Mouse (Mus musculus) testis, adult 2 months (tissue): ENCODE data around the gene Kif22. TPM values are rescaled to one million over a fixed set of nuclear protein-coding genes. Genes with fewer than 3 reads are reported as not detected.

Experiments used
- H3K27ac ChIP-seq: fragments of 200-500 bp; 2 replicates; pipeline ENCODE4 v1.5.1; 2012; ENCODE audit warnings: low read depth, low read length; ENCODE audit not compliant: control insufficient read depth, insufficient read depth
- H3K27me3 ChIP-seq: fragments of 200-500 bp; 2 replicates; pipeline ENCODE4 v1.6.1; 2012; ENCODE audit warnings: mild to moderate bottlenecking, low read length, moderate library complexity; ENCODE audit not compliant: control insufficient read depth, insufficient read depth
- H3K36me3 ChIP-seq: fragments of 200-500 bp; 2 replicates; pipeline ENCODE4 v1.6.1; 2012; ENCODE audit warnings: mild to moderate bottlenecking, low read length; ENCODE audit not compliant: control insufficient read depth, insufficient read depth
- H3K4me1 ChIP-seq: fragments of 200-500 bp; 2 replicates; pipeline ENCODE4 v1.6.1; 2012; ENCODE audit warnings: low read length; ENCODE audit not compliant: control insufficient read depth, insufficient read depth
- H3K4me3 ChIP-seq: fragments of 200-500 bp; 2 replicates; pipeline ENCODE4 v1.5.1; 2012; ENCODE audit warnings: low read depth, mild to moderate bottlenecking, low read length, moderate library complexity, mixed read lengths; ENCODE audit not compliant: control insufficient read depth
- CTCF ChIP-seq: fragments of 200-500 bp; IDR thresholded peaks from 2 replicates; pipeline ENCODE4 v1.5.1; 2012; ENCODE audit warnings: low read depth, mild to moderate bottlenecking, inconsistent platforms, low read length, moderate library complexity; ENCODE audit not compliant: control insufficient read depth, insufficient read depth, insufficient replicate concordance
- POLR2A ChIP-seq: fragments of 200-500 bp; IDR thresholded peaks from 2 replicates; pipeline ENCODE4 v1.6.1; 2012; ENCODE audit warnings: low read depth, mild to moderate bottlenecking, inconsistent platforms, low read length, moderate library complexity; ENCODE audit not compliant: control insufficient read depth
- polyA plus RNA-seq: library from polyadenylated mRNA; depleted of rRNA; stranded (reverse); fragments of >200 nt; gene quantifications from 2 replicates; pipeline ENCODE4 v1.2.3, GENCODE M21; 2012

The Kif22 gene
- polyA plus RNA-seq, 1 experiment: 10.2 TPM

GRCm38 (mm10) chr7:127014320-127014719, 28.0 kb downstream of the Kif22 start, which contains the start of gene Mvp:
Gene Mvp (minus strand): TSS chr7:127014621.
- H3K36me3 ChIP-seq: 0 out of 2 replicates have a peak, but pooled peaks cover 1% of the 10 kb centered on the region
- peaks cover 8% of the 10 kb centered on the region for H3K4me1 ChIP-seq
- no peaks in the 10 kb centered on the region for H3K27me3 ChIP-seq
- H3K4me3 ChIP-seq: peak within 1 kb of the TSS; percentile 83
- TF ChIP-seq POLR2A: no peak
- no peak for TF ChIP-seq CTCF
- H3K27ac ChIP-seq: peak within 1 kb of the TSS; percentile 59

DNA sequence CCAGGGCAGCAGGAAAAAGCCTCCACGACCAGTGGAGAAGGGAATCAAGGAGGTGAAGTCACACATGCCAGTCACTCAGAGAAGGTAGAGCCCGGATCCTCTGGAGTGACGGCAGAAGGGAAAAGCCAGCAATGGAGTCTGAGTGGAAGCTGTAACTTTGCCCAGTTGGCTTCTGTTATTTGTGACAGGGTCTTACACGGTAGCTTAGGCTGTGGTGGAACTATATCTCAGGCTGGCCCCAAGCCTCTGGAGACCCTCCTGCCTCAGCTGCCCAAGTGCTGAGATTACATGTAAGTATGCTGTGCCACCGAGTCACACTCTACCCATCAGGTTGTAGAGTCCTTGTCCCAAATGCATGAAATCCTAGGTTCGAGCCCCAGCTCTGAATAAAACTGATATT, 28.9 kb downstream of the Kif22 start:
- H3K4me1 ChIP-seq: peaks cover 11% of the 10 kb centered on the region
- TF ChIP-seq CTCF: no peak
- no peak for TF ChIP-seq POLR2A
- 0 out of 2 replicates have a peak, but pooled peaks cover 1% of the 10 kb centered on the region for H3K36me3 ChIP-seq
- H3K4me3 ChIP-seq: no peak overlapping the region
- no peak overlapping the region for H3K27ac ChIP-seq
- H3K27me3 ChIP-seq: no peaks in the 10 kb centered on the region

GRCm38 (mm10) chr7:127012845-127013244, 29.4 kb downstream of the Kif22 start:
- TF ChIP-seq POLR2A (no peak), CTCF (no peak)
- Histone ChIP-seq H3K27ac (no peak overlapping the region), H3K4me3 (no peak overlapping the region), H3K27me3 (no peaks in the 10 kb centered on the region), H3K4me1 (peaks cover 13% of the 10 kb centered on the region), H3K36me3 (0 out of 2 replicates have a peak, but pooled peaks cover 1% of the 10 kb centered on the region)

DNA sequence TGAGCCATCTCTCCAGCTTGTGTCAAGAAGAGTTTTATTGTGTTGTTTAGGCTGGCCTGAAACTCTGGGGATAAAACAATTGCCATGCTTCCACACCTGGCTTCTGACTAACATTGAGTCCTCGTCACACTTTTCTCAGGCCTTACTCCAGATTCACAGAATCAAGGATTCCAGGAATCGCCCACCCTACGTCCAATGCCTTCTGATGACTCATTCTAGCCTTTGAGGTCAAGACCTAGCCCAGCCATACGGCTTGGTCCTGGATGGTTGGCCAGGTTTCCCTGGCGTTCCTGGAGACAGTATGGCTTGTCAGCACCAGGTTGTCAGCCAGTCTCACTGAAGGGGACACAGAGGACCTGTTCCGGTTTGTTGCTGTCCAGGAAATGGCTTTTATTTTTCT, 29.9 kb downstream of the Kif22 start:
- TF ChIP-seq CTCF: no peak
- no peak for TF ChIP-seq POLR2A
- Histone ChIP-seq H3K36me3 (0 out of 2 replicates have a peak, but pooled peaks cover 1% of the 10 kb centered on the region), H3K27ac (no peak overlapping the region), H3K4me3 (no peak overlapping the region), H3K27me3 (no peaks in the 10 kb centered on the region), H3K4me1 (peaks cover 13% of the 10 kb centered on the region)

DNA sequence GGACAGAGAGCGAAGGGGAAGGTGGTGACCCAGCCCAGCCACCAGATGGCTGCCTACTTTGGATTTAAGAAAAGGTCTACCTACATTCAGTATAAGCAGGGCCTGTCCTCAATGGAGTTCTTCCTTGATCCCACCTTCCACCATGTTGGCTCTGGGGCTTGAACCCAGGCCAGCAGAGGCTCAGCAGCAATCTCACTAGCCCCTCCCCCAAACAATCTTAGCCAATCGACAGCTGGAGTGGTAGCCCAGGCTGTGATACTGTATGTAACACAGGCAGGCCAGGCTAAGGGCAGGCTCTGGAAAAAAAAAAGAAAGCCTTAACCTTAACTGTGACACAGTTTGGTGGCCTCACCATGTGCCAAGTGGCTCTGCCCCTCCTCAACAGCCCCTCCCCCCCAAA, 30.6 kb downstream of the Kif22 start:
- Histone ChIP-seq H3K27ac (no peak overlapping the region), H3K36me3 (0 out of 2 replicates have a peak, but pooled peaks cover 1% of the 10 kb centered on the region), H3K4me3 (no peak overlapping the region), H3K27me3 (no peaks in the 10 kb centered on the region), H3K4me1 (peaks cover 13% of the 10 kb centered on the region)
- TF ChIP-seq POLR2A: no peak
- TF ChIP-seq CTCF: no peak

GRCm38 (mm10) chr7:127011051-127011450, 31.2 kb downstream of the Kif22 start:
- TF ChIP-seq CTCF (no peak), POLR2A (no peak)
- 0 out of 2 replicates have a peak, but pooled peaks cover 1% of the 10 kb centered on the region for H3K36me3 ChIP-seq
- peaks cover 7% of the 10 kb centered on the region for H3K4me1 ChIP-seq
- H3K27me3 ChIP-seq: no peaks in the 10 kb centered on the region
- no peak overlapping the region for H3K4me3 ChIP-seq
- H3K27ac ChIP-seq: no peak overlapping the region

DNA sequence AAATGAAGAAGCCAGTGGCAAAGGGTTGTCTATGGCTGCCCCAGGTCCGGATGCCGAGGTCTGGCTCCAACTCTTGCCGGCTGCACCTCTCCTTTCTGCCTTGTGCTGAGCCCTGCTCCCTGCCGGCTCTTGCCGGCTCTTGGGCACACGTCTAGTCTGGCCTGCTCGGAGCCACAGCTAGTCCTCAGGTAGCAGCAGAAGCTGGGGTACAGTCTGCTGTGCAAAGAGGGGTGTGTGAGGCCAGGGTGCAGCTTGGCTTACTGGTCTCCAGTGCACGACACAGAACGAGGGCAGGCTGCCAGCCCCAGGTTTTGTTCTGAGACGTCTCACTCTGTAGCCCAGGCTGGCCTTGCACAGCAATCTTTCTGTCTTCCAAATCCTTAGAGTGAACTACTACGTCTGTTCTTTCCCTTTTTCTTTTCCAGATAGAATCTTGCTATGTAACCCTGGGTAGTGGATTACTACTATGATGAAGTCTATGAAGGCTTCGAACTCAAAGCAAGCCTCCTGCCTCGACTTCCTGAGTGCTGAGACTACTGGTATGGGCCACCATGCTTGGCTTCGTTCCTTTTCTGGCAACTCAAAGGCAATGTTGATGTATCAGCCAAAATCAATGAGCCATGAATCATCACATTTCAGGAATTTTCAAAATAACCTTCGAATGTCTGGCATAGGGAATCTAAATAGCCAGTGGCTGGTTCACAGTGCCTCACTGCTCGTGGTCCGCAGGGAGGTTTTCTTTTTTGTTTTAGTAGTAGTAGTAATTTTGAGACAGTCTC, 32.8 kb downstream of the Kif22 start:
- H3K4me3 ChIP-seq: no peak overlapping the region
- H3K27ac ChIP-seq: peak overlapping the region; percentile 10; the same call in 1 of the 2 replicates
- TF ChIP-seq CTCF (no peak), POLR2A (no peak)
- H3K4me1 ChIP-seq: peaks cover 5% of the 10 kb centered on the region; the same call in 1 of the 2 replicates
- no peaks in the 10 kb centered on the region for H3K36me3 ChIP-seq
- no peaks in the 10 kb centered on the region for H3K27me3 ChIP-seq
